Mouse (Mus musculus) liver, embryonic 14.5 days (tissue): ENCODE measurements around the gene Sgms1. TPM values are rescaled to one million over a fixed set of nuclear protein-coding genes. Genes with fewer than 3 reads are reported as not detected.
A peak's percentile ranks its signal among the peaks of the same experiment; 100 is the strongest.

Source experiments
- ATAC-seq: fragments of 200-750 bp; cut with Nextera tagmentation; 2 replicates; pipeline ENCODE4 v1.8.0; 2017; ENCODE audit warnings: moderate number of reproducible peaks, mild to moderate bottlenecking, moderate library complexity; ENCODE audit not compliant: insufficient read depth
- DNase-seq, 3 experiments: peaks; one replicate each; pipeline ENCODE4 v3.0.0-alpha.2; 2012 to 2013; ENCODE audit warnings: low read depth in 3 of 3, low spot score in 3 of 3
- H3K27ac ChIP-seq: fragments of 300-500 bp; sonication (generic); 2 replicates; pipeline ENCODE4 v1.5.1; 2014; ENCODE audit warnings: moderate library complexity, mild to moderate bottlenecking, control low read depth, inconsistent platforms
- H3K27me3 ChIP-seq: fragments of 300-500 bp; sonication (generic); 2 replicates; pipeline ENCODE4 v1.6.1; 2014; ENCODE audit warnings: mild to moderate bottlenecking, low read length, moderate library complexity; ENCODE audit not compliant: control insufficient read depth, insufficient read depth
- H3K36me3 ChIP-seq: fragments of 300-500 bp; sonication (generic); replicated peaks from 2 replicates; pipeline ENCODE4 v1.6.1; 2014; ENCODE audit warnings: low read depth; ENCODE audit not compliant: control insufficient read depth, insufficient read depth
- H3K4me1 ChIP-seq, 2 experiments: fragments of 200-500 bp in 1 of 2; fragments of 300-500 bp in 1 of 2; sonication (generic) in 1 of 2; replicated peaks; 2 replicates each; pipeline ENCODE4 v1.6.1; 2012 to 2014; ENCODE audit warnings: antibody characterized with exemption in 1 of 2, inconsistent platforms in 1 of 2, low read length in 1 of 2; ENCODE audit not compliant: control insufficient read depth in 2 of 2, insufficient read depth in 2 of 2
- H3K4me2 ChIP-seq: fragments of 300-500 bp; sonication (generic); 2 replicates; pipeline ENCODE4 v1.6.1; 2014; ENCODE audit warnings: low read depth, mild to moderate bottlenecking, control low read depth, moderate library complexity
- H3K4me3 ChIP-seq, 2 experiments: fragments of 200-500 bp in 1 of 2; fragments of 300-500 bp in 1 of 2; sonication (generic) in 1 of 2; 2 replicates each; pipeline ENCODE4 v1.5.1; 2012 to 2014; ENCODE audit warnings: low read depth in 2 of 2, low read length in 2 of 2, mild to moderate bottlenecking in 2 of 2, control low read depth in 1 of 2, inconsistent platforms in 1 of 2, moderate library complexity in 1 of 2; ENCODE audit not compliant: insufficient read depth in 1 of 2
- H3K9ac ChIP-seq: fragments of 300-500 bp; sonication (generic); replicated peaks from 2 replicates; pipeline ENCODE4 v1.6.1; 2014; ENCODE audit warnings: mild to moderate bottlenecking, control low read depth, moderate library complexity
- H3K9me3 ChIP-seq: fragments of 300-500 bp; sonication (generic); 2 replicates; pipeline ENCODE4 v1.6.1; 2016; ENCODE audit warnings: low read length, mixed read lengths; ENCODE audit not compliant: control insufficient read depth
- CTCF ChIP-seq: IDR thresholded peaks from 2 replicates; pipeline ENCODE4 v1.5.1; 2016; ENCODE audit warnings: antibody characterized with exemption, low read depth, control low read depth
- EP300 ChIP-seq: IDR thresholded peaks from 2 replicates; pipeline ENCODE4 v1.6.1; 2016; ENCODE audit warnings: antibody characterized with exemption, low read depth
- WGBS: fragments of 180-500 bp; shearing (Covaris S2); extraction: QIAGEN DNeasy Blood & Tissue Kit; methylation state at CpG from one replicate; pipeline ENCODE4 v1.1.7; 2014; ENCODE audit not compliant: insufficient replicate concordance; 5-methylcytosine and 5-hydroxymethylcytosine counted together
- polyA plus RNA-seq, 2 experiments: library from polyadenylated mRNA; depleted of rRNA in 1 of 2; stranded (reverse) in 1 of 2; unstranded in 1 of 2; fragments of >200 nt; fragmentation: Nextera tagmentation in 1 of 2; extraction: Ambion mirVana in 1 of 2; gene quantifications; 2 replicates each; pipeline versions ENCODE4 v1.2.1 to v1.2.3; 2012 to 2014

Gene Sgms1
- polyA plus RNA-seq, 2 experiments = 17.3 to 19.2 TPM

- Histone ChIP-seq H3K4me1 (peaks cover 0 to 11% of the 10 kb centered on the region in 2 experiments; a peak in 2 of 4 replicates), H3K27ac (no peak overlapping the region), H3K36me3 (no peaks in the 10 kb centered on the region), H3K27me3 (no peaks in the 10 kb centered on the region), H3K9me3 (no peaks in the 10 kb centered on the region), H3K4me2 (no peak overlapping the region), H3K4me3 (no peak overlapping the region), H3K9ac (no peak overlapping the region)
- TF ChIP-seq EP300 = no peak
- no peak for TF ChIP-seq CTCF
- 56% methylated on average over 4 of the region's 4 CpGs for WGBS
- DNase-seq = no peak
- ATAC-seq = no peak
These were observed 84.6 kb downstream of the Sgms1 start for GRCm38 (mm10) chr19:32304898-32305297.

- WGBS = 44% methylated on average over 9 of the region's 9 CpGs
- Histone ChIP-seq H3K27me3 (no peaks in the 10 kb centered on the region), H3K4me3 (no peak overlapping the region), H3K36me3 (no peaks in the 10 kb centered on the region), H3K4me2 (no peak overlapping the region), H3K9ac (no peak overlapping the region), H3K4me1 (peaks cover 0 to 11% of the 10 kb centered on the region in 2 experiments; a peak in 2 of 4 replicates), H3K9me3 (no peaks in the 10 kb centered on the region), H3K27ac (no peak overlapping the region)
- ATAC-seq (0 out of 2 replicates have a peak, but pooled peaks have one; percentile 41), DNase-seq (no peak)
- TF ChIP-seq EP300 = no peak
These were observed 85.3 kb downstream of the Sgms1 start for GRCm38 (mm10) chr19:32304008-32304873.

DNA sequence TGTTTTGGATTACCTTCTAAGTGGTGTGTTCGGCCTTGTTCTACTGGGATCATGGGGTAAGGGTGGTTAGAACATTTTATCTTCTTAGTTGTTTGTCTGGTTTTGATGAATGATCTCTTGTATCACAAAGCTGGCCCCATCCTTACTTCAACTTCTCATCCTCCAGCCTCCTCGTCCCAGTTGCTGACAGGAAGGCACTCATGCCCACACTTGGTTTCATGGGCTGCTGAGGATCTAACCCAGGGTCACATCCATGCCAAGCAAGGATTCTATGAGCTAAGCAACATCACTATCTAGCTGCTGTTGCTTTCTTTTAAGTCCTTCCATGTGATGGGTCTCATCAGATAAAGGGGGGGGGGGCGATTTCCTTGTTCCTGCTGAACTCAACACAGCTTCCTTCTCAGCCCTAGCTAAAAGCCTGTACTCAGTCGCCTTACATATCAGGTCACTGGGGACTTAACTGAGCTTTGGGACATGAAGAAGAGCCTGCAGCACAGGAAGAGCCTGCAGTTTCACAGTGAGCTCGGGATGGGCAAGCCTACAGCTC lies 86.6 kb downstream of the Sgms1 start:
- H3K27me3 ChIP-seq = no peaks in the 10 kb centered on the region
- no peak overlapping the region for H3K4me3 ChIP-seq
- DNase-seq (no peak), ATAC-seq (no peak)
- H3K36me3 ChIP-seq = no peaks in the 10 kb centered on the region
- H3K9ac ChIP-seq = no peak overlapping the region
- no peak overlapping the region for H3K4me2 ChIP-seq
- no peak for TF ChIP-seq EP300
- TF ChIP-seq CTCF = no peak
- peaks cover 0 to 11% of the 10 kb centered on the region in 2 experiments; a peak in 2 of 4 replicates for H3K4me1 ChIP-seq
- 40% methylated on average over 5 of the region's 5 CpGs for WGBS
- no peak overlapping the region for H3K27ac ChIP-seq
- H3K9me3 ChIP-seq = no peaks in the 10 kb centered on the region

- Histone ChIP-seq H3K36me3 (no peaks in the 10 kb centered on the region), H3K9me3 (no peaks in the 10 kb centered on the region), H3K4me2 (no peak overlapping the region), H3K27ac (no peak overlapping the region), H3K4me1 (peaks cover 0 to 11% of the 10 kb centered on the region in 2 experiments; a peak in 2 of 4 replicates), H3K27me3 (no peaks in the 10 kb centered on the region), H3K9ac (no peak overlapping the region), H3K4me3 (no peak overlapping the region)
- WGBS = 58% methylated on average over 3 of the region's 3 CpGs
- ATAC-seq (no peak), DNase-seq (no peak)
- TF ChIP-seq CTCF (no peak), EP300 (no peak)
These were observed 87.9 kb downstream of the Sgms1 start for GRCm38 (mm10) chr19:32301568-32301967.

DNA sequence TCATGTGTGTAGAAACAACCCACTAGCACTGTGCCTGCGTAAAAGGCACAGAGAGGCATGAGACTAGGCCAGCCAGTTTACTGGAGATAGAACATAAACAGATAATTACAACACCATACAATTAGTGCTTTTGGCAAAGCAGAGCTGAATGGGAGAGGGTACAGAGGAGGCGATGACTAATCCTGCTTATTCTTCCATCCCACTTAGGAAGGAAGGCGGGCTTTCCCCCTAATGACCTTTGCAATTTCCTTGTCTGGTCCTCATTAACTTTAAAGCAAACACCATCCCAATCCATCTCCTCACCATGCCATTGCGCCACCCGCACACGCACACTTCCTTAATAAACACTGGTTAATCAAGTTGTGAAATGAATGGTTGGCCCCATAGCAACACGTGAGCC lies 91.3 kb downstream of the Sgms1 start:
- 78% methylated on average over 7 of the region's 7 CpGs for WGBS
- H3K9ac ChIP-seq = no peak overlapping the region
- no peaks in the 10 kb centered on the region for H3K4me1 ChIP-seq
- H3K4me3 ChIP-seq = no peak overlapping the region
- H3K27ac ChIP-seq = no peak overlapping the region
- H3K27me3 ChIP-seq = no peaks in the 10 kb centered on the region
- H3K9me3 ChIP-seq = no peaks in the 10 kb centered on the region
- DNase-seq = no peak
- H3K4me2 ChIP-seq = no peak overlapping the region
- H3K36me3 ChIP-seq = no peaks in the 10 kb centered on the region
- TF ChIP-seq CTCF = no peak
- no peak for TF ChIP-seq EP300
- no peak for ATAC-seq
